Comparison of ENCODE assay signal across 8 mouse cellular contexts in the genomic region with DNA sequence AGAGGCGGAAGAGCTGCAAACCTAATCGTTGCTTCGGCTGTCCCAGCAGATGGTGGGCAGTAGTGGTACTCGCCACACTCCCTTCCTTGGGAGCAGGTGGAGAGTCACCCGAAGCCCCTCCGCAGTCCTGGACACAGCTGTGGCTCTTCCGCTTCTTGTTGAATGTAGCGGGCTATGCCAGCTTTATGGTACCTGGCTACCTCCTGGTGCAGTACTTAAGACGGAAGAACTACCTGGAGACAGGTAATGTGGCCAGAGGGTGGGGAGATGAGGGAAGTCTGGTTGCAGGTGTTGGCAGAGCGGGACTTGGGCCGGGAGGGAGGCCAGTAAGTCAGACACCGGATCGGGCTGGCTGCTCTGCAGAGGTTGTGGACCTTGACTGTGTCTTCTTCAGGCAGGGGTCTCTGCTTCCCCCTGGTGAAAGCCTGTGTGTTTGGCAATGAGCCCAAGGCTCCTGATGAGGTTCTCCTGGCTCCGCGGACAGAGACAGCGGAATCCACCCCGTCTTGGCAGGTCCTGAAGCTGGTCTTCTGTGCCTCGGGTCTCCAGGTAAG. TPM values are rescaled to one million over a fixed set of nuclear protein-coding genes. Genes with fewer than 3 reads are reported as not detected.
DNase-seq lines count a peak whose midpoint lies in the region; ATAC-seq and TF ChIP-seq lines count a peak whose summit lies in the region.

No protein-coding gene starts in this region.

- no peaks in the 10 kb centered on the region for H3K27me3 ChIP-seq in embryonic facial prominence, embryonic 11.5 days (ENCODE audit: control insufficient read depth, insufficient read depth, low read length)
- H3K27me3 ChIP-seq in hindbrain, embryonic 16.5 days (replicated peaks; ENCODE audit: control insufficient read depth, insufficient read depth, low read length), result no peaks in the 10 kb centered on the region
- H3K27me3 ChIP-seq in midbrain, postnatal 0 days (ENCODE audit: insufficient read depth, low read length), result no peaks in the 10 kb centered on the region

- H3K9me3 ChIP-seq in embryonic facial prominence, embryonic 11.5 days (replicated peaks; ENCODE audit: control insufficient read depth, low read length), result no peaks in the 10 kb centered on the region
- H3K9me3 ChIP-seq in hindbrain, embryonic 16.5 days (ENCODE audit: control insufficient read depth, low read length), result no peaks in the 10 kb centered on the region
- H3K9me3 ChIP-seq in midbrain, postnatal 0 days (ENCODE audit: low read length), result no peaks in the 10 kb centered on the region

- peaks cover 13% of the 10 kb centered on the region for H3K36me3 ChIP-seq in embryonic facial prominence, embryonic 11.5 days (replicated peaks; ENCODE audit: control insufficient read depth, insufficient read depth, low read depth, low read length)
- H3K36me3 ChIP-seq in hindbrain, embryonic 16.5 days (ENCODE audit: control insufficient read depth, insufficient read depth, low read length), result peaks cover 29% of the 10 kb centered on the region
- H3K36me3 ChIP-seq in midbrain, postnatal 0 days (ENCODE audit: insufficient read depth, low read length), result peaks cover 38% of the 10 kb centered on the region

- peak overlapping the region; percentile 93 for H3K4me2 ChIP-seq in embryonic facial prominence, embryonic 11.5 days (ENCODE audit: low read depth, low read length)
- H3K4me2 ChIP-seq in hindbrain, embryonic 16.5 days (ENCODE audit: low read length), result peak overlapping the region; percentile 84
- peak overlapping the region; percentile 97 for H3K4me2 ChIP-seq in midbrain, postnatal 0 days (ENCODE audit: low read depth, low read length, poor library complexity, severe bottlenecking)

- 16% methylated on average over 18 of the region's 18 CpGs for WGBS in lung, adult 2 months
- 10% methylated on average over 17 of the region's 18 CpGs for WGBS in embryonic facial prominence, embryonic 11.5 days
- 7% methylated on average over 18 of the region's 18 CpGs for WGBS in hindbrain, embryonic 16.5 days
- WGBS in midbrain, postnatal 0 days, result 8% methylated on average over 18 of the region's 18 CpGs

- H3K4me3 ChIP-seq in lung, adult 2 months (replicated peaks; ENCODE audit: extremely low read depth, low read depth, low read length), result peak overlapping the region; percentile 95
- H3K4me3 ChIP-seq in embryonic facial prominence, embryonic 11.5 days (ENCODE audit: low read depth, low read length), result peak overlapping the region; percentile 78
- H3K4me3 ChIP-seq in hindbrain, embryonic 16.5 days (ENCODE audit: low read length), result peak overlapping the region; percentile 66
- peak overlapping the region; percentile 76 for H3K4me3 ChIP-seq in midbrain, postnatal 0 days (ENCODE audit: low read depth, low read length)

- H3K27ac ChIP-seq in embryonic facial prominence, embryonic 11.5 days (replicated peaks; ENCODE audit: low read depth, low read length), result peak overlapping the region; percentile 78
- H3K27ac ChIP-seq in hindbrain, embryonic 16.5 days (ENCODE audit: low read depth, low read length), result peak overlapping the region; percentile 85
- H3K27ac ChIP-seq in midbrain, postnatal 0 days (ENCODE audit: low read depth, low read length), result peak overlapping the region; percentile 79

- TF ChIP-seq CTCF in lung, adult 2 months (IDR thresholded peaks at IDR 0.05; ENCODE audit: insufficient read depth, low read length), result no peak
- 0 out of 2 replicates have a peak, but pooled peaks have one; percentile 17 for TF ChIP-seq CTCF in midbrain, postnatal 0 days (IDR thresholded peaks at IDR 0.05)

- H3K9ac ChIP-seq in embryonic facial prominence, embryonic 11.5 days (replicated peaks; ENCODE audit: low read length), result peak overlapping the region; percentile 91
- peak overlapping the region; percentile 75 for H3K9ac ChIP-seq in hindbrain, embryonic 16.5 days (ENCODE audit: low read depth, low read length)
- H3K9ac ChIP-seq in midbrain, postnatal 0 days (replicated peaks; ENCODE audit: low read length, poor library complexity, severe bottlenecking), result peak overlapping the region; percentile 84

- no peak for DNase-seq in lung, adult 2 months
- no peak for DNase-seq in lung, postnatal 25 days (ENCODE audit: low spot score)
- no peak for DNase-seq in embryonic facial prominence, embryonic 11.5 days (ENCODE audit: low spot score)
- DNase-seq in midbrain, postnatal 0 days (ENCODE audit: low spot score), result peak; percentile 40
- no peak for DNase-seq in frontal cortex, postnatal 25 days (ENCODE audit: low spot score in 2 of 2)
- no peak for DNase-seq in left cerebral cortex, postnatal 25 days (ENCODE audit: low spot score in 2 of 2)
- no peak for DNase-seq in right cerebral cortex, postnatal 4 days

- intact Hi-C loops in left cerebral cortex, postnatal 25 days (cut with DNase I), result no loop called here

- TF ChIP-seq POLR2A in lung, adult 2 months (IDR thresholded peaks at IDR 0.05; ENCODE audit: borderline replicate concordance, extremely low read depth, low read depth, low read length), result no peak

- peaks cover 6% of the 10 kb centered on the region for H3K4me1 ChIP-seq in lung, adult 2 months (ENCODE audit: control insufficient read depth, insufficient read depth, low read length)
- peaks cover 7% of the 10 kb centered on the region for H3K4me1 ChIP-seq in embryonic facial prominence, embryonic 11.5 days (ENCODE audit: control insufficient read depth, insufficient read depth, low read length)
- peaks cover 10% of the 10 kb centered on the region for H3K4me1 ChIP-seq in hindbrain, embryonic 16.5 days (ENCODE audit: control insufficient read depth, insufficient read depth, low read depth, low read length)
- H3K4me1 ChIP-seq in midbrain, postnatal 0 days (ENCODE audit: insufficient read depth, low read length), result 0 out of 2 replicates have a peak, but pooled peaks cover 6% of the 10 kb centered on the region

- ATAC-seq in embryonic facial prominence, embryonic 11.5 days (replicated peaks; ENCODE audit: insufficient number of reproducible peaks, low FRiP score, low TSS enrichment, low read depth), result no peak; the same call in 1 of the 2 replicates
- peak; percentile 0; the same call in 1 of the 2 replicates for ATAC-seq in hindbrain, embryonic 16.5 days
- no peak for ATAC-seq in midbrain, postnatal 0 days (ENCODE audit: low FRiP score)

RNA-seq across cellular contexts. Expression of a gene that starts 0.9 kb away (rescaled TPM):
- 89.9 and 102 TPM in 2 replicates for polyA plus RNA-seq in lung, adult 2 months (2012; rRNA removed)
- 85.6 and 92.2 TPM in 2 replicates for polyA plus RNA-seq in embryonic facial prominence, embryonic 11.5 days (2014; fragmentation: Nextera tagmentation; extraction: Ambion mirVana)
- polyA plus RNA-seq in hindbrain, embryonic 16.5 days (2015; fragmentation: Nextera tagmentation; extraction: Ambion mirVana), result 96.2 and 101 TPM in 2 replicates
- total RNA-seq in midbrain, postnatal 0 days (2014; rRNA removed), result 91.7 and 113 TPM in 2 replicates
- polyA plus RNA-seq in midbrain, postnatal 0 days (2015; fragmentation: Nextera tagmentation; extraction: Ambion mirVana), result 71.8 and 75.3 TPM in 2 replicates
- 10 to 100 TPM; 30.3 to 32.2 TPM for total RNA-seq in left cerebral cortex, postnatal 25 days (2021)

RNA-seq across cellular contexts. Expression of a gene that starts 8.5 kb away (rescaled TPM):
- 212 and 340 TPM in 2 replicates for polyA plus RNA-seq in lung, adult 2 months (2012; rRNA removed)
- polyA plus RNA-seq in embryonic facial prominence, embryonic 11.5 days (2014; fragmentation: Nextera tagmentation; extraction: Ambion mirVana), result 1,660 and 1,740 TPM in 2 replicates
- 1,542 and 1,571 TPM in 2 replicates for polyA plus RNA-seq in hindbrain, embryonic 16.5 days (2015; fragmentation: Nextera tagmentation; extraction: Ambion mirVana)
- total RNA-seq in midbrain, postnatal 0 days (2014; rRNA removed), result 1,063 and 1,068 TPM in 2 replicates
- 1,368 and 1,371 TPM in 2 replicates for polyA plus RNA-seq in midbrain, postnatal 0 days (2015; fragmentation: Nextera tagmentation; extraction: Ambion mirVana)
- 1,000 to 10,000 TPM; 1,565 to 1,601 TPM for total RNA-seq in left cerebral cortex, postnatal 25 days (2021)

RNA-seq across cellular contexts. Expression of a gene that starts 9.1 kb away (rescaled TPM):
- polyA plus RNA-seq in lung, adult 2 months (2012; rRNA removed), result 7.2 and 7.8 TPM in 2 replicates
- 3.5 and 5.3 TPM in 2 replicates for polyA plus RNA-seq in embryonic facial prominence, embryonic 11.5 days (2014; fragmentation: Nextera tagmentation; extraction: Ambion mirVana)
- 6.1 and 6.8 TPM in 2 replicates for polyA plus RNA-seq in hindbrain, embryonic 16.5 days (2015; fragmentation: Nextera tagmentation; extraction: Ambion mirVana)
- total RNA-seq in midbrain, postnatal 0 days (2014; rRNA removed), result 2.0 and 4.8 TPM in 2 replicates
- polyA plus RNA-seq in midbrain, postnatal 0 days (2015; fragmentation: Nextera tagmentation; extraction: Ambion mirVana), result 2.5 and 3.1 TPM in 2 replicates
- total RNA-seq in left cerebral cortex, postnatal 25 days (2021), result 1 to 10 TPM; 1.6 to 2.0 TPM

RNA-seq across cellular contexts. Expression of a gene that starts 15.1 kb away (rescaled TPM):
- 0.11 and 0.17 TPM in 2 replicates for polyA plus RNA-seq in lung, adult 2 months (2012; rRNA removed)
- 5.4 and 6.3 TPM in 2 replicates for polyA plus RNA-seq in embryonic facial prominence, embryonic 11.5 days (2014; fragmentation: Nextera tagmentation; extraction: Ambion mirVana)
- polyA plus RNA-seq in hindbrain, embryonic 16.5 days (2015; fragmentation: Nextera tagmentation; extraction: Ambion mirVana), result 29.3 and 31.7 TPM in 2 replicates
- total RNA-seq in midbrain, postnatal 0 days (2014; rRNA removed), result 77.9 and 95.6 TPM in 2 replicates
- polyA plus RNA-seq in midbrain, postnatal 0 days (2015; fragmentation: Nextera tagmentation; extraction: Ambion mirVana), result 29.1 and 30.7 TPM in 2 replicates
- 100 to 1,000 TPM; 118 to 128 TPM for total RNA-seq in left cerebral cortex, postnatal 25 days (2021)

RNA-seq across cellular contexts. Expression of a gene that starts 34.8 kb away (rescaled TPM):
- polyA plus RNA-seq in lung, adult 2 months (2012; rRNA removed), result 185 and 186 TPM in 2 replicates
- polyA plus RNA-seq in embryonic facial prominence, embryonic 11.5 days (2014; fragmentation: Nextera tagmentation; extraction: Ambion mirVana), result 52.5 and 58.9 TPM in 2 replicates
- polyA plus RNA-seq in hindbrain, embryonic 16.5 days (2015; fragmentation: Nextera tagmentation; extraction: Ambion mirVana), result 55.7 and 56.5 TPM in 2 replicates
- 45.3 and 82.1 TPM in 2 replicates for total RNA-seq in midbrain, postnatal 0 days (2014; rRNA removed)
- polyA plus RNA-seq in midbrain, postnatal 0 days (2015; fragmentation: Nextera tagmentation; extraction: Ambion mirVana), result 38.4 TPM in 2 replicates
- 10 to 100 TPM; 16.8 to 18.8 TPM for total RNA-seq in left cerebral cortex, postnatal 25 days (2021)
